Mouse (Mus musculus) brain, embryonic 18.5 days (tissue): ENCODE measurements around the gene Btg2.

Experiments
- DNase-seq: peaks from one replicate; pipeline ENCODE4 v3.0.0-alpha.2; 2012; ENCODE audit warnings: low read depth, low spot score

Gene Btg2

DNA sequence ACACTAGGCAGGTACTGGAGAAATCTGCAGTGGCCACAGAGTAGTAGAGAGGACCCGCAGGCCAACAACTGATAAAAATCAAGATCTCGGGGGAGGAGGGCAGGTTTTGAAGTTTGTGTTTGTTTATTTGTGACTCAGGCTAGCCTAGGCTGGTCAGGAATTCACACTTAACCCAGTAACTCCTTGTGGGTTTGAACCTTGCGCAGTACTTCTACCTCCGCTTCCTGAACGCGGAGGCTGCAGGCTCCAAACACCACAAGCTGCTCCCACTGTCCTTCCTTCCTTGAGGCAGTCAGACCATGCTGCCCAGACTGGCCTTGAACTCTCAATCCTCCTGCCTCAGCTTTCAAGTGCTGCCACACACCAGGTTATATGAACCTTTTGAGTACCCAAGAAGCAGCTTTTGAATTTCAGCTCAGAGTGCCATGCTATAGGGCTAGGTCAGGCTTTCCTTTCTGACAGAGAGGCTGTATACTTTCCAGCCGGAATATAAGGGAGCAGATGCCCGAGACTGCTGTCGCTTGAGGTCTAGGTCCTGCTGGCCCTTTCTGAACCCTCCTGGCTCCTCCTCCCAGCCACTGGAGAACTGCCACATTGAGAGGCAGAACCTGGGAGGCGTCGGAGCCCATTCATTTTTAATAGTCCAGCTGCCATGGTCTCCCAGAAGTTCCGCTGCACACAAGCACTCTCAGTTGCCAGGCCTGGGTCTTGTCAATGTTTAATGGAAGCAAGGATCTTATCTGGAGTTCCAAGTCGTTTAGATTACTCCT, 19.2 kb upstream of the Btg2 start:
- no peak for DNase-seq

DNA sequence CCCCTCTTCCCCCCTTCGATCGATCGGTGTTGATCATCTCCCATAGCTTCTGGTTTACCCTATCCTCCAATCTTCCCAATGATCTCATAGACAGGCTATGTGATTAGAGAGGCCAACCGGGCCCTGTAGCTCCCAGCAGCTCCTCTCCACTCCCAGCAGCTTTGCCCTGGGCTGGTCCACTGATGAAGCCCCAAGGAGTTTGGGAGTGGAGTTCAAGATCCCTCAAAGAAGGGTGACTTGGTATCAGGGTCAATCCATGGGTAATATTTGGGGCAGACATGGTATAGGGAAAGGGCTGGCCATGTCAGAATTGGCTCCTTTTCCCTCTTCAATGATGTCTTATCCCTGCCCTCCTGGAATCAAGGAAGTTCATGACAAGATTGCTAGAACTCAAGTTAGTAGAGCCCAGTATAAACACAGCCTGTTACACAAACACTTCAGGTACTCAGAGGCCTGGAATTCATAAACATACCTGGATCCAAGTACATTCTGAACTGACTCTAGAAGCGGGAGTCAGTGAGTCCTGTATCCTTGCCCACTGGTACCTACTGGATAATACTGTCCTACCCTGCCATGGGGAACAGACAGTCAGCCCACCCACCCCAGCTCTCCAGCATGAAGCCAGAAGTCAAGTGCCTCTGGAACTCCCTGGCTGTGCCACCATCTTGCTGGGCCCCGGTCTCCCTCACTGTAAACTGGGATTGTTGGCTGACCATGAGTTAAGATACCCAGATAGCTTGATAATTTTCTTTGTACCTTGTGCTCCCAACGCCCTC, 18.3 kb upstream of the Btg2 start:
- no peak for DNase-seq

- no peak for DNase-seq
Observed at GRCm38 (mm10) chr1:134096264-134096934, 17.5 kb upstream of the Btg2 start.

DNA sequence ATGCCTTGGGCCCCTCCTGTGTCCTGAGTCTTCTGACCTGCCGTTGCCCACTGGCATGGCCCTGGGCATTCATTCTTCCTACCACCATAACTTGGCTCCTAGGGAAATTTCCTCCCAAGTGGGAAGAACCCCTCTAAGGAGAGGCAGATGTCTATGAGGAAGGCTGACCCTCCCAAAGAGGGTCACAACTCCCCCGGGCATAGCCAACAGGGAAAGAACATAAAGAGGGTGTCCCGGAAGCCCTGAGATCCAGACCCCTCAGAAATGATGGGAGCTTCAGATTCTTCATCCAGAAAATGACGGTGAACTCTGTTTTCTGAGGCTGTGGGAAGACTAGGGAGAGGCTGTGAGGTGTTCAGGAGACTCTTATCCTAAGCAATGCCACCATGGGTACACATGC, 16.8 kb upstream of the Btg2 start:
- DNase-seq, result no peak

- DNase-seq, result no peak
Observed at GRCm38 (mm10) chr1:134095033-134095612, 16.2 kb upstream of the Btg2 start.

GRCm38 (mm10) chr1:134093771-134094526, 15.0 kb upstream of the Btg2 start:
- no peak for DNase-seq

DNA sequence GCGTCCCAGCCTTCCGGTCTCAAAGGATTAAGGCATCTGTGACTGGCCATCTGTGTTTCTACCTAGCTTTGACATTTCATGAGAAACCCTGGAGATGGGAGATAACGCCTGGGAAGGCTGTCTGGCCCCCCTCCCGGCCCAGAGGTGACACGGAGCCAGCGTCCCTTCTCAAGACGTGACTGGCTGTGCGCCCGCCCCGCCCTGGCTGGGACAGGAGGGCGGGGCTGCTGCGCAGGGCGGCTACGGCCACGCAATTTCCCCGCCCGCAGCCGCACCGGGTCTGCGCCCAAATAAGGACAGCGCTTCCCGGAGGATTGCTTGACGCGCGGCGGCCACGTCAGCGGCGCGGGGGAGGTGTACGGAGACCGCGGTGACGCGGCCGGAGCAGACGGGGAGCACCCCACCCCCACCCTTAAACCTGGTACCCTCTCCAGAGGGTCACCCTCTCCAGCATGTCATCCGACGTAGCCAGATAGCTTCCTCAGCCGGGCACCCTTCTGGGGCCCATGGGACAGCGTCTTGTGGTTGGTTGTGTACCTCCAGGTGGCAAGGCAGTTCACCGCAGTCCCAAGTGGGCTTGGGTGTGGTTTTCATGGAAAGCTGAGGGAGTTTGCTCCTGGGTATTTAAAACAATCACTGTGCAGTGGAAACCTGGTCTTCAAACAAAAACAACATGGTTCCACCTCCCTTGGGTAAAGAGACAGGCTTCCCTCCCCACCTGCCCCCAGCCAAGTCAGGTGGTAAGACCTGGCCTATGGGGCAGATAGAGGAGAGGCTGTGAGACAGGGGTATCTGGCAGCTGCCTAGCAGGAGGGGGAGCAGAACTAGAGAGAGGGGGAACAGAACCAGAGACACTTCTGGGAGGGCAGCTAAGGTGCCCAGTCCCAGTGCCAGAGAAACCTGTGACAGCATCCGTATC, 14.2 kb upstream of the Btg2 start:
- DNase-seq, result no peak

GRCm38 (mm10) chr1:134092368-134092767, 13.4 kb upstream of the Btg2 start:
- DNase-seq, result no peak

GRCm38 (mm10) chr1:134091851-134092250, 12.9 kb upstream of the Btg2 start:
- DNase-seq, result no peak

GRCm38 (mm10) chr1:134089074-134089473, 10.2 kb upstream of the Btg2 start:
- no peak for DNase-seq

GRCm38 (mm10) chr1:134086811-134087398, 8.0 kb upstream of the Btg2 start:
- no peak for DNase-seq

DNA sequence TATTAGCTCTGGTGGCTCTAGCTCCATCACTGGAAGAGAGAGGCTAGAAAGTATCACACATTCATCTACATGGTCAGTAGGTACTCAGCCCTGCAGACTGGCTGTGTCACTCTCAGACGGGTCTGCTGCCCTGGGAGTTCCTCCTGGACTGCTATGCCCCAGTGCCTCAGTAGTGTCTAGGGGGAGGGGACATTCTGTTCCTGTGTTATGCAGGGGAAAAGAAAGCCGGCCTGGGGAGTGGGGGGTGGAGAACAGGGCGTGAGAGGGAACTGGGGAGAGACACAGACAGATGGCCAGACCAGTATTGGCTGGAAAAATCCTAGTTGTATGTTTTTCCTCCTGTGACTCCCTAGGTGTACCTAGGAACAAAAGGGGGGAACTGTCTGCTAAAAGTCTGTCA, 7.1 kb upstream of the Btg2 start:
- DNase-seq, result no peak

- no peak for DNase-seq
Observed at GRCm38 (mm10) chr1:134084128-134084527, 5.2 kb upstream of the Btg2 start.

GRCm38 (mm10) chr1:134083676-134084075, 4.8 kb upstream of the Btg2 start:
- DNase-seq, result no peak

DNA sequence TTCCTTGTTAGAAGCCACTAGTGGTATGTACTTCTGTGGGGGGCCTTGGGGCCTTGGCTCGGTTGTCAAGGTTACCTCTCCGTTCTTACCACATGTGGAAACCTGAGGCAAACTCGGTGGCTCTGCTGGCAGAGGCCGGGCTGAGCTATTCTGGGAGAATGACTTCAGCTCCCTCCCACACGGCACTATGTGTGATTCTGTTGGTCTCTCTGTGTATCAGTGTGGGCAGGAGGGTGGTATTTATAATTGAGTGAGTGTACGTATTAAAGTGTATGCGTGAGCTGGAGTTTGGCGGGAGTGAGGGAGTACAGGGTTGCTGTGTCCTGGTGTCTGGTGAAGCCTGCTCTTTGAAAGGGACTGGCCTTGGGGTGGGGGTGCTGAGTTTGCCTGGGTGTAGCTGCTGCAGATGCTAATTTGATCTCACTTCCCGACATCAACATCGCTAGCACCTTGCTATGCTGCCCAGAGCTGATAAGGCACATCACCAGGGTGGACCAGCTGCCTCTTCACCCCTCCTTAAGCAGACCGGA, 4.1 kb upstream of the Btg2 start:
- no peak for DNase-seq

DNA sequence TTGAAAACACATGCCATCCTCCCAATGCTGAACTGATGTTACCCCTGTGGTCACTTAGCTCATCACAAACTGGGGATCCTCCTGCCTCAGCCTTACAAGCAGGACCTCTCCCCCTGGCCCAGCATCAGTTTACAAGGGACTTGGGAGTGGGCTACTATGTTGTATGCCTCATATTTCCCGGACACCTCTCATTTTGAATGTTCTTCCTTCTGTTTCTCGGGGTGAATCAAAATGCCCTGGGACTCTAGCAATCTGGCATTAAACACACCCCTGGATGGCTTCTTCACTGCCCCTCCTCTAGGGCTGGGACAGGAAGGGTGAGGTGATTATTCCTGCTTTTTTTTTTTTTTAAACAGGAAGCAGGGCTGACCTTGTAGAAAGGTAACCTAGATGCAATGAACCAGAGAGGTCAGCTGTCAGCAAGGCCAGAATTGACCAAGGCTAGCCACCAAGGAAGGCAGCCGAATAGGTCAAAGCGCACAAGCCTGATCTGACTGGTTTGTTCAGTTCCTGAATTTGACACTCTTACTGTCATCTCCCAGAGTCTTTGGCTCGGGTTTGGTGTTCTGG, 2.0 kb upstream of the Btg2 start:
- DNase-seq, result no peak

DNA sequence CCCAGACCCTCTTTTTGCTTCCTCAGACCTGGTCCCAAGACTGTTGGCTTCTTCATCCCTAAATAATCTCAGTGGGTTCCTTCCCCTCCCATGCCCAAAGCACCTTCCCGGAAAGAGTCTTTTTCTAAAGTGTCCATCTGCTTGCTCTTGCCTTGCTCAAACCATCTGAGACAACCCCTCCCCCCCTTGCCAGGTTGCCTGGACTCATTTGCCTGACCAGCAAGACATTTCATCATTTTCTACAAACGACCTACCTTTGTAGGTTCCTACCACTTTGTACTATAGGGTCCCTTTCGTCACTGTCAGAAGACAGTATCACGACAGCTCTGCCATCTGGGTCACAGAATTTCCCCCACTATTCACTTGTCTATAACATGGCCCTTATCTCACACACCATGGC, 1.5 kb upstream of the Btg2 start:
- no peak for DNase-seq

- no peak for DNase-seq
Observed at GRCm38 (mm10) chr1:134079477-134080163, 700 bp upstream of the Btg2 start.
